Mouse (Mus musculus) olfactory bulb, adult 2 months (tissue): ENCODE measurements at regions not wholly inside any gene's neighbourhood (a gene's known extent, or its start where the extent isn't known, plus 50 kb on each side); places are given as distances from the start of the nearest gene placed in this dataset.

Source experiments
- CTCF ChIP-seq: fragments of 200-500 bp; IDR thresholded peaks from 2 replicates; pipeline ENCODE4 v1.5.1; 2012; ENCODE audit warnings: low read depth, mild to moderate bottlenecking, low read length, moderate library complexity; ENCODE audit not compliant: insufficient read depth
- POLR2A ChIP-seq: fragments of 200-500 bp; IDR thresholded peaks from 2 replicates; pipeline ENCODE4 v1.6.1; 2012; ENCODE audit warnings: mild to moderate bottlenecking, low read depth, low read length, moderate library complexity; ENCODE audit not compliant: insufficient read depth

GRCm38 (mm10) chr1:55848806-55849205, 443.1 kb downstream of the Plcl1 start:
- no peak for TF ChIP-seq POLR2A
- TF ChIP-seq CTCF: no peak
